Mouse (Mus musculus): ENCODE results near the gene Atp11c.

- TF ChIP-seq CTCF (IDR thresholded peaks at IDR 0.05; ENCODE audit: low read depth) (no peak), EP300 (IDR thresholded peaks at IDR 0.05; ENCODE audit: low read depth) (no peak)
Measured at GRCm38 (mm10) chrX:60414563-60415111, 177.9 kb downstream of the Atp11c start.

Measured in liver, embryonic 14.5 days (tissue).